Mouse (Mus musculus): ENCODE measurements at regions not wholly inside any gene's neighbourhood (a gene's known extent, or its start where the extent isn't known, plus 50 kb on each side); places are given as distances from the start of the nearest gene placed in this dataset.

DNA sequence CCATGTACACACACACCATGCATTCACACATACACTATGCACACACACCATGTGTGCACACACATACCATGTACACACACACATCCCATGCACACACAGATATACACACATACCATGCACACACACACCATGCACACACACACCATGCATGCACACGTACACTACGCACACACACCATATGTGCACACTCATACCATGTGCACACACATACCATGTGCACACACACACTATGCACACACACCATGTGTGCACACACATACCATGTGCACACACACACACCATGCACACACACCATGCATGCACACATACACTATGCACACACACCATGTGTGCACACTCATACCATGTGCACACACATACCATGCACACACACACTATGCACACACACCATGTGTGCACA, 87.1 kb upstream of the Tmem150c start:
- DNase-seq (ENCODE audit: low read depth in 2 of 2, low spot score in 2 of 2) = no peak

DNA sequence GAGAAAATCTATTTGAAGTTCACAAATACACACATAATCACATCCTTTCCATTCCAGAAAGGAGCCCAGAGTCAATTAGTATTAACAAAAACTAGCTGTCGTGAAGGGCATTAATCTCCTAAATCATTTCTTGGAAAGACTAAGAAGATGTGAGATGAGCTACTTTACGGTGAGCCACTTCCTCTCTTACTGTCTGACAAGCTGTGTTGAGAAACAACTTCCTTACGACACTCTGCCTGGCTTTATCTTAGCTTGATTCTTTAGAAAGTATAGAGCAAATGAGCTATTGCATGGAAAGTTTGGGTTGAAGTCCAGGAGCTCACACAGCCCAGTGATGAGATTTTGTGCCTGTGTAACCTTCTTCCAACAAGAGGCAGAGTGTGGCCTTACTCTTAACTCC, 85.2 kb upstream of the Tmem150c start:
- DNase-seq (ENCODE audit: low read depth in 2 of 2, low spot score in 2 of 2) = no peak

DNA sequence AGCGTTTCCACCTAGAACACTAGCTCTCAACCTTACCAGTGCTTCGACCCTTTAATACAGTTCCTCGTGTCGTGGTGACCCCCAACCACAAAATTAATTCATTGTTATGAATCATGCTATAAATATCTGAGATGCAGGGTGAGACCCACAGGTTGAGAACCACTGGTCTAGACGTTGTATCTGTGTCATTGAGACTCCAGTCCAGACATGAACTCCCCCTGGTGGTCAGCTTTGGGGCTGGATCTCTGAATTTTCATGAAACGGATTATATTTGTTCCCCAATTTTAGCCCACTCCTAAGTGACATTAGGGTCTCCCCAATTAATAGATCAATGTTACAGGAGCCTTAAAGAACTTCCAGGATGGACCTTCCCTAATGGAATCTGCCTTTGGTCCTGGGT, 81.3 kb upstream of the Tmem150c start:
- DNase-seq (ENCODE audit: low read depth in 2 of 2, low spot score in 2 of 2) = peak in 1 of 2 experiments; percentile 18

DNA sequence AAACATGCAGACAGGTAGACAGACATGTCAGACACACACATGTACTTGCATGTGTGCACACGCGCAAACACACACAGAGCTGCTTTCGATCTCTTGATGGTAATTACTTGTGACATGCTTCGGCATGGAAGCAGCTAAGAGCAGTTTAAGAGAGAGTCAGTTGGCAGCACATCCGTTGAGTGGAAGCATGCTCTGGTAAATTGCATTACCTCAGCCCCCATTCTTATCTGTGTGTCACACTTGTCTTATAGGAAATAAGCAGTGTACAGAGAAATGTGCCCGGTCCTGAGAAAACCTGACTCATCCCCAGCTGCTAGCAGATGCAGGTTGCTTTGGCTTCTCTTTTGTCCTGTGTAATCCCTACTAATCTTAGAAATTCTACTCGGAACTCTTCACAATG, 80.0 kb upstream of the Tmem150c start:
- DNase-seq (ENCODE audit: low read depth in 2 of 2, low spot score in 2 of 2) = no peak

DNA sequence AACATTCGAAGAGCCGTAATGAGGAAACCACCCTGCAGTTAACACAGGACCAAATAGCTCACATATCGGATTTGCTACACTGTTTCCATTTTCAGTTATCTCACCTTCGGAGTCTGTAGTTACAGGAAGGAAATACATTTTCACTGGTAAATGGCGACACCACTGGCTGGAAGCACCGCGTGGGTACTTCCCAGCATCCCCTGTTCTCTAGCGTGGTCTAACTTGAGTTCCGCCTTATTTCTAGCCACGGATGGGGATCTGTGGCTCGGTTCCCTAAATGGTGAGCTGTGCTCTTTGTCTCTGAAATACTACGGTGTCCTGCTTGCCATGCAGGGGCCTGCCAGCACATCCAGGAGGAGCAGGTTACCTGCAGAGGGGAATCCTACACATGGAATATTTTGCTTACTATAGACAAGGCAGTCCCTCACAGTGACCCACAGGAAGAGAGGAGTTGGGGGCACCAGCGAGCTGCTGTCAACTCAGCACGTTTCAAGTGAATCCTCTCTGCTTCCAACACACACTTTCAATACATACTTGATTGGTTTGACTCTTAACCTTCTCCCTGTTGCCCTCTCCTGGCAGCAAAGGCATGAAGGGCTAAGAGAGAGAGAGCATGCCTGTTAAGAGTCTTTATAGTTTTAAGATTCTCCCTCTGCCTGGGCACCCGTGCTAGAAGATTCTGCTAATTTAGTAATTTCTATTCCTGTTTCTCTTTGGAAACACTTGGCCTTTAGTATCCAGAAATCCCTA, 78.9 kb upstream of the Tmem150c start:
- DNase-seq (ENCODE audit: low read depth in 2 of 2, low spot score in 2 of 2) = no peak

DNA sequence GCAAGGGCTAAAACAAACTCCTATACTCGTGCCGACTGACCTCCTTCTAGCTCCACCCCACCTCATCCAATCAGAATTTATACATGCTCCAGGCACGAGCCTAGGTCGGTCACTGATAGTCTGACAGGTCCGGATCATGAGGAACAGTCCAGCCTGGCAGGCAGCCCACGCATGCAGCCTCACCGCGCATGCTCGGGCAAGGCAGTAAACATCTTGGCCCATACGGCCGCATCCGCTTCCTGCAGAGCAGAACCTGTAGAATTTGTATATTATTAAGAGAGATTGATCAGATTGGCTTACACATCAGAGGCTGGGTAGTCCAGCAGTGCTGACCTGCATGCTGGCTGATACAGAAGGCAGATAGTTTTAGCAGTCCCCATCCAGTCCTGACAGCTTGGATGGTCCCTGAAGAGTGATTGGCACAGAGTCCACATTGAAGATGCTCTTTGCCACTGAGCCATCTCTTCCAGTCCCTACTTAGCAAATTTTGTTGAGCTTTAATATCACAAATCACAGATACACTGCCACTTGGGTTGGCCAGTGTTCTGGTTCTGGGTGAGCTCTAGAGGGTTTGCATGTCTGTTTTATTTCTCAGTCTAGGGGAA, 78.2 kb upstream of the Tmem150c start:
- no peak for DNase-seq (ENCODE audit: low read depth in 2 of 2, low spot score in 2 of 2)

DNA sequence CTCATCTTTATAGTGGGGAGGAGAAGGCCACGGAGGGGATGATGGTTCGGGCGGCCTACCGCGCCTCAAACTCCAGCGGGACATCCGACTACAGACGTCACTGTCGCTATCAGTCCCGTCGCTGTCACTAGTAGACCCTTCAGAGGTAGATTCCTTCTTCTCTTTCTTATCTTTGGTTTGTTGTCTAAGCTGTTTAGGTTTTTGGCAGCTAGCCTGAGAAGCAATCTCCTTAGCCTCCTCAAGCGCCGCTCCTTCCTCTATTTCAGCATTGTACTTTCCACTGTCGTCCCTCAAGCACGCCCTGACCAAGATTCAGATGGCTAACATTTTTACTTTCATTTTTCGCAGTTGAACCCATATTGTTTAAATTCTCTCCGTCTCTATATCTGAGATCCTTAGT, 76.7 kb upstream of the Tmem150c start:
- no peak for DNase-seq (ENCODE audit: low read depth in 2 of 2, low spot score in 2 of 2)

DNA sequence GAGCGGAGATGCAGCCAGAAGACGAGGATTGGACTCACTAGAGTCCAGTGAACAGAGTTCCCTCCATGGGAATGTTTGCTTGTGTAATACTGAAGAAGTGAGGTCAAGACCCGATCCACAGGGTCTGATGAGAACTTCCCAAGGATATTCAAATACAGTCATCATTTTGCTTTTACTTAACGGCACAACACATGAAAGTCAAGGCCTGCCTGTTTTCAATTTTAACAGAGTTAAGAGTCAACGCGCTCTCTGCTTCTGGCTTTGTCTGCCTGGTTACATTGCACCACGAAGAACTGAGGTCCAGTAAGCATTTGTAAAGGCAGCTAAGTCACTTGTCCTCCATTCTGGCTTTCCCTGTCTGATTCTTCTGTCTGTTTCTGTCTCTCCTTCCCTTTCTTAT, 72.5 kb upstream of the Tmem150c start:
- DNase-seq (ENCODE audit: low read depth in 2 of 2, low spot score in 2 of 2) = no peak

DNA sequence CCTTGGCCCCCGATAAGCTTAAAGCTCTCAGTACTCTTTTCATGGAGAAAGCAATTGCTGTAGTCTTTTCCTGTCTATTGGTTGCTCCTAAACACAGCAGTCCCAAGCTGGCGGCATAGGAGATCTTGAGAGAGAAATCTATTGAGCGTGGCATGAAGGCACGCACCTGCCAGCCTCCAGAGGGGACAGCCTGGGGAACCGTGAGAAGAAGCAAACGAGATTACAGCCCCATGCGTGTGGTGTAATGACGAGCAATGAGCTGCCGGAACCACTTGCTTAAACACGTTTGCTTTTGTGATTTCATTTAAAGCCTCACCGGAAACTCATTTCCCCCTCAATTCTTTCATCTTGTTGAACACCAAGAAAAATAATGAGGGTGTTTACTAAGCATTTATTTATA, 72.0 kb upstream of the Tmem150c start:
- no peak for DNase-seq (ENCODE audit: low read depth in 2 of 2, low spot score in 2 of 2)

DNA sequence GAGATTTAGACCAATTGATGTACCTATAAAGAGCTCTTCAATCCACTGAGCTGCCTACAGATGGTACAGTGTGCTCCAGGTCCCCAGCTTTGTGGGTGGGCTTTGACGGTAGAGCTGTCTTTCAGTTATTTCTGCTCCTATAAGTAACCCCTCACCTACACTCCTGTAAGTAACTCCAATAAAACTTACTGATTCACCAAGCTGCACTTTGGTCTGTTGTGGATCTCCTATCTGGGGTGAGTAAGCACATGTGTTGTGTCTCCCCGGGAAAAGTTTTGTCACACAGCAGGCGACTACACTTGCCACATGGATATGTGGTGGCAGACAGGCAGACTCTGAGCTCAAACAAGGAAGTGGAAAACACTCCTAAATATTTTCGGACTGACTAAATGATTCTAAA, 70.4 kb upstream of the Tmem150c start:
- no peak for DNase-seq (ENCODE audit: low read depth in 2 of 2, low spot score in 2 of 2)

DNA sequence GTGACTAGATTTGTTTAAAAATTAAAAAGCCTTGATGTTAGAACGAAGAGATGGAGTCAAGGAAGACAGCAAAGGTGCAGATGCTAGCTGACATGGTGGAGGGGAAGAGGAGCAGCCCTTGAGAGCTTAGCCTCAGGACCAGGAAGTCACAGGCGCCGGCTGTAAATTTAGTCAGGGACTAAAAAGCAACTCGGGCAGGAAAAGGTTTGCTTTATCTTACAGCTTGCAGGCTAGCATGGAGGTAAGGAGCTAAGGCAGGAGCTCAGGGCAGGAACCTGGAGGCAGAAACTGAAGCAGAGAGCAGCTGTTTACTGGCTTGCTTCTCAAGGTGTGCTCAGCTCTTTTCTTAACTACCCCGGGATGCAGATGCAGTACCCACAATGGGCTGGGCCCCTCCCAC, 68.3 kb upstream of the Tmem150c start:
- no peak for DNase-seq (ENCODE audit: low read depth in 2 of 2, low spot score in 2 of 2)

DNA sequence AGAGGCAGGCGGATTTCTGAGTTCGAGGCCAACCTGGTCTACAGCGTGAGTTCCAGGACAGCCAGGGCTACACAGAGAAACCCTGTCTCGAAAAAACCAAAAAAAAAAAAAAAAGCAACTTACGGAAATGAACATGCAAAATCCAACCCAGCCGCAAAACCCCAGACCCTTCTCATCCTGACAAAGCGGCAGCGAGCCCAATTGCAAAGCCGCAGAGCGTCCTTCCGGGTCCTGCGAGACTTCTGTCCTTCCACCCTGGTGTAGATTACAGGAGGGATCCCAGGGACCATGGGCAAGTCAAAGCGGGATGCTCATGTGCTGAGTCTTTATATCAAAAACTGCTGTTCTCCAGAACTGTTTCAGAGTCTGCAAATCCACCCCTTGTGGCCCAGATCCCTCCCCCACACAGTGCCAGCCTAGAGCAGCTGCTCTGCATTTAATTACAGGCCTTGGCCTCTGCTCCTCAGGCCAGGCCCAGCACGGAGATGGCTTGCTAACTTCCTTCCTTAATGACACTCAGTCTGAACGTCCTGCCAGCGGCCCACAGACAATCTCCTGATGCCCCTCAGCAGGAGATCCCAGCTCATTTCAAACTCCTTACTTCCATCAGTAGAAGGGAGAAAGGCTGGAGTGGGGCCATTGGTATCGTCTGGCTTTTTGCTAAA, 67.1 kb upstream of the Tmem150c start:
- no peak for DNase-seq (ENCODE audit: low read depth in 2 of 2, low spot score in 2 of 2)

DNA sequence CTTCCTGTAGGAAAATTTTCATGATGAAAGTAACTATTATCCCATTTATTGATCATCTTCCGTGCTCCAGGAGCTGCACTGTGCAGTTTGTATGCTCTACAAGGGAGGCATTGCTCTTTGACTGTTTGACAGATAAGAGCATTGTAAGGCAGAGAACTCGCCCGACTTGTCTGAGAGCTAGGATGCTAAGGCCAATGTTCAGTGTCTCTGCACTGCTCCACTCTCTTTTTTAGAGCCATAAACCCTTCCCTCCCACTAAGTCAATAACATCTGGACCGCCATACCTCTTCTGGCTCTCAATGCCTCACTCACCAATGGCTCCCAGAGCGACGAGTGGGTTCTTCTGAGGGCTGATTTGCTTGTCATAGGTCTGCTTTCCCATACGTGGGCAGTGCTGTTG, 65.9 kb upstream of the Tmem150c start:
- DNase-seq (ENCODE audit: low read depth in 2 of 2, low spot score in 2 of 2) = no peak

DNA sequence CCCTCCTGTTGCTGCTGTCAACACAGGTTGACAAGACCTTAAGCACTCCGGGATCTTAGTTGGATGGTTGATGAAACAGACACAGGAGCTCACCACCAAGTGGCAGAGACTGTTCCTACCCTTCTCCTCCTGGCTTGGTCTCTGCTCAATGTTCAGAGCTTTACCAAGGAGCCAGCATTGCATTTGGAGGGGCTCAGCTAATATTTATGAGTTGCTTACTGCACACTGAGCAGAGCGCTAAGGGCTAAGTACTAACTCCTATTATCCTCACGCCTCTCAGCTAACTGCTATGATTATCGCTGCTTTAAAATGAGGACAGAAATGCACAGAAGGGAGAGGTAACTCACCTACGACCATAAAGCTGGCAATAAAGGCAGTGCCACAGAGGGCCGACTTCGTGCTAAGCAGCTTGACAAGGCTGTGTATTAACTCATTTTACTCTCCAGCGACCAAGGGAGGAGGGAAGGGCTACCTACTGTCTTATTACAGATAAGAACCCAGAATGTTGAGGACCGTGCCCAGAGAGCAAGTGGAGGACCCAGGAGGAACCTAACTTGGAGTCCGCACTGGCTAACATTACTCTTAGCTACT, 65.3 kb upstream of the Tmem150c start:
- no peak for DNase-seq (ENCODE audit: low read depth in 2 of 2, low spot score in 2 of 2)

DNA sequence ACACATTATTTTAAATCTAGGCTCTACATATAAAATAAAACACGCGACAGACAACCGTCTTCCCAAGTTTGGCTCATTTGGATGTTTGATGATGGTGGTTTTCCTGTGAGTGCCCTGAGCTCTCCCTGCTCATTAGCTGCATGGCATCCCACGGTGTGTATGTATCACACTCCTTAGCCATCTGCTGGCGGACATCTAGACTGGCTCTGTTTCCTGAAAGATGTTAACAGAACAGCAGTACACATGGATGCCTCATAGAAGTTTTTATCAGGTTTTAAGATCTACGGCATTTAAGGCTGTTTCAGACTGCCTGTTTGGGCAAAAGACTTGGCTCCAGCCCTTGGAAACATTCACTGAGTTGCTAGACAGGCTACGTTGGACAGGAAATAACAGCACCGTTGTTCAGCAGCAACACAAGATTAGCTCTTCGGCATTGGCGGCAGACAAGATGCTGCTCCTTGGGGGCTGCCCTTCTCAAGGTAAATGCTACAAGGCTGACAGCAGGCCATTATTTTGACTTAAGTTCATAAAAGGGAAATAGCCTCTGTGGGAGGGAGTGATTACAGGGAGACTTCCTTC, 61.5 kb upstream of the Tmem150c start:
- no peak for DNase-seq (ENCODE audit: low read depth in 2 of 2, low spot score in 2 of 2)

DNA sequence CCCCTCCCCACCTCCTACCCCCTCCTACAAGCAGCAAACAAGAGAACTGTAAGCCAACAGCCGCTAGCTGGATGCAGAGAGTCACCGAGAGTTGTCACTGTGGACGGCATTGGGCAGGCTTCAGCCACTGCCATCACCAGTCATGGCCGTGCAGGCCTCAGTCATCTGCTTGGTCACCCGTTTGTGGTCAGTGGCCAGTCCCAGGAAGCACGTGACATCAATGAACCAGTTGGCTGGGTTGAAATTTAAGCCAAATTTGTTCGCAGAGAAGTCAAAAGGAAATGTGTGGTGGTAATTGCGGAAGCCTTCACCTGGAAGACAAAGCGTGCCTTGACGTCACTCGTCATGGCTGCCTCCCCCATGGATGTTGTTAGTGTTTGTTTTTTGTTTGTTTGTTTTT, 60.7 kb upstream of the Tmem150c start:
- no peak for DNase-seq (ENCODE audit: low read depth in 2 of 2, low spot score in 2 of 2)

DNA sequence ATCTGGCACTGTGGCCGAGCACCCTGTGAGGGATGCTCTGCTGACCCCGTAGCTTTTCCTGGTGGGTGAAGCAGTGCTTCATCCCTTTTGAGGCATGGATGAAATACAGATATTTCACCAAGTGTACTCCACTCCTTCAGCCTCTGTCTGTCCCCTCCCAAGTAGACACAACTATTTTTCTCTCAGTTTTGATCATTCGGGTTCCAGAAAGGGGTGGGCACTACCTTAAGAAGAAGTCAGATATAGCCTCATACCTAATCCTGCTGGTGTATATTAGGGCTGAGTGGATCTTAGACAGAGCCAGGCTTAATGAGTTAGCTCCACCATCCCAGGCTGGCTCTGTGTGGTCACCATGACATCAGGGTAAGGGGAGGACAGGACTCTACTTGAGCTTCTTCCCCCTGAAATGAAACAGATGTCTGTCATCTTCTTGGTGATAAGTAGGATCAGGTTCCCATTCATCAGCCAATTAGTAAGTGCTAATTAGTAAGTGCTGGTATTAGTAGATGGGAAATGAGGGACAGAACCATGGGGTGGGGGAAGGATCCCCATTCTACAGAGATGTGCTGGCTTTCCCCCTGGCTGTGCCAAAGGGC, 58.7 kb upstream of the Tmem150c start:
- no peak for DNase-seq (ENCODE audit: low read depth in 2 of 2, low spot score in 2 of 2)

DNA sequence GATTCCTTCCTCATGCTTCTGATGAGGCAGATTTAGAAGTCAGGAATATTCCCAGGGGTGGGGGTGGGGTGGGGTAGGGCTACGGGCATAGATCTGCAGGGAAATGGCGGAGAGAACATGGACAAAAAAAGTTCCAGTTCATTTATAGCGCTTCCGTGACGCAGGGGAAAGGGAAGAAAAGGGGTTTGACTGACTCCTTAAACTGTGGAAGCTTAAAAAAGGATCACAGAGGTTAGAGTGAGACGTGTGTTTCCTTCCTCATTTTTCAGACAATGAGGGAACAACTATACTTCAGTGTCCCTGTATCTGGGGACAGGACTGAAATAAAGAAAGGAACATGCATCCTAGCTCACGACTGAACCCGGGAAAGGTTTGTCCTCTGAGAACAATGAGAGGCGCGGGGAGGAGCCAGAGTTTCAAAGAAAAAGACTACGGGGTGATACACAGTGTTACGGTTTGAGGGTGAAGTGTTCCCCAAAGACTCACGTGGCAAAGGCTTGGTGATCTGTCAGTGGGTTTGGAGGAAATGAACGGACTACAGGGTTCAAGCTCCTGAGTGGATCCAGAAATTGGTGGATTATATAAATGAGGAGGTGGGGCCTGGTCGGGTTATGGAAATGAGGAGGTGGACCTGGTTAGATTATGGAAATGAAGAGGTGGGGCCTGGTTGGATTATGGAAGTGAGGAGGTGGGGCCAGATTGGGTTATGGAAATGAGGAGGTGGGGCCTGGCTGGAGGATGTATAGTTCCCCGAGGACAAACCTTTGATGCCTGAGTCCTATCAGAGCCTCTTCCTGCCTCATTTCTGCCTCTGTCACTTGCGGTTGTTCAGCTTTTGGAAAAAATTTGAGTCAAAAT, 57.8 kb upstream of the Tmem150c start:
- DNase-seq (ENCODE audit: low read depth in 2 of 2, low spot score in 2 of 2) = no peak

DNA sequence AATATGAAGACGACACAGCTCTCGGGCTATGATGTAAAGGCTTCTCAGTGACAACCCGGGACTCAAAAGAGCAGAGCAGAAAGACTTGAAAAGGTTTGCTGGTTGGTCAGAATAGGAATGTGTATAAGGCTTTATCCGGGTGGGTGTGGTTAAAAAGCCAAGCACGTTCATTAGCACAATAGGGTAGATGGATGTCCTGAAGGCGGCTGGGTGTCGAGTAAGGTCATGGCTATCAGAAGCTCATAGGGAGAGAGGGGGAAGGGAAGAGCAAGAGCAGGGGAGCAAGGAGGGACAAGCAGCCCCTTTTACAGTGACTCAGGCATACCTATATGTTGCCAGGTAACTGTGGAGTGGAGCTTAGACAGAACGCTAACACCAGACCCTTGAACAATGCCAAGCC, 54.3 kb upstream of the Tmem150c start:
- no peak for DNase-seq (ENCODE audit: low read depth in 2 of 2, low spot score in 2 of 2)

DNA sequence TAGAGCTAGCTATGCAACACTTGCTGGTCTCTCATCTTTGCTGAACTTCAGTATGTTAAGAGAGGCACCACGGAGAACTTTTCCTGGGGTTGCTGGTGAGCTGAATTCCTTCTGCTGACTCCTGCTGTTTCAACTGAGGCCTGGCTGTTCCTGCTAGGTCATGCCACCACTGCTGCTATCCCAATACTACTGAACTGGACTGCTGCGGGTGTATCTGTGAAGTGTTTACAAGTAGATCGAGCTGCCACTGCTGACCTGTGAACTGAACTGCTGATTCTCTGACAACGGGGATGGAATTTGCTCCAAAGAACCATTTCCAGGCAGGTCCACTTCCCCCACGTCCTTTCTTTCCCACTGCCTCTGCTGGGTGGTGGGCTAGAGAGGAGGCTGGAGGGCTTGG, 51.1 kb upstream of the Tmem150c start:
- DNase-seq (ENCODE audit: low read depth in 2 of 2, low spot score in 2 of 2) = no peak
